Mouse (Mus musculus): Measurements from ENCODE around the gene Zfp868. TPM values are rescaled to one million over a fixed set of nuclear protein-coding genes. Genes with fewer than 3 reads are reported as not detected.
"Not testable (repeated sequence)": the region's sequence is repeated elsewhere in the genome, so short reads cannot be mapped to it uniquely, and the experiment has no call there.

Zfp868 gene
- polyA plus RNA-seq, 1 experiment from 2014 or later: 17.3 TPM

- 2% methylated on average over 41 of the region's 54 CpGs for WGBS
- H3K27me3 ChIP-seq (replicated peaks; ENCODE audit: control insufficient read depth, insufficient read depth, low read length): no peaks in the 10 kb centered on the region
- H3K27ac ChIP-seq (replicated peaks; ENCODE audit: low read depth, low read length): peak overlapping the region; percentile 48
- peak overlapping the region; percentile 75 for H3K9ac ChIP-seq (ENCODE audit: low read depth, low read length)
- DNase-seq (ENCODE audit: low spot score) (peak; percentile 47), ATAC-seq (ENCODE audit: low read depth) (peak; percentile 57; the same call in 1 of the 2 replicates)
- H3K4me2 ChIP-seq (ENCODE audit: low read depth, low read length): peak overlapping the region; percentile 76
- peak overlapping the region; percentile 47 for H3K4me3 ChIP-seq (ENCODE audit: low read depth, low read length)
- H3K36me3 ChIP-seq (ENCODE audit: control insufficient read depth, insufficient read depth, low read length): no peaks in the 10 kb centered on the region
- H3K4me1 ChIP-seq (ENCODE audit: control insufficient read depth, insufficient read depth, low read length): no peaks in the 10 kb centered on the region
- no peaks in the 10 kb centered on the region for H3K9me3 ChIP-seq (ENCODE audit: control insufficient read depth, low read length)
Observed at GRCm38 (mm10) chr8:69584611-69585202, 40.6 kb downstream of the Zfp868 start.

GRCm38 (mm10) chr8:69584201-69584600 lies 41.1 kb downstream of the Zfp868 start:
- Histone ChIP-seq H3K4me2 (ENCODE audit: low read depth, low read length) (peak overlapping the region; percentile 76), H3K4me3 (ENCODE audit: low read depth, low read length) (peak overlapping the region; percentile 47), H3K9ac (ENCODE audit: low read depth, low read length) (peak overlapping the region; percentile 75), H3K27ac (replicated peaks; ENCODE audit: low read depth, low read length) (peak overlapping the region; percentile 48; the same call in 1 of the 2 replicates)
- H3K27me3 ChIP-seq (replicated peaks; ENCODE audit: control insufficient read depth, insufficient read depth, low read length); H3K36me3 ChIP-seq (ENCODE audit: control insufficient read depth, insufficient read depth, low read length); H3K9me3 ChIP-seq (ENCODE audit: control insufficient read depth, low read length); ATAC-seq (ENCODE audit: low read depth); H3K4me1 ChIP-seq (ENCODE audit: control insufficient read depth, insufficient read depth, low read length); DNase-seq (ENCODE audit: low spot score): not testable (repeated sequence)
- 17% methylated on average over 6 of the region's 7 CpGs for whole genome bisulfite sequencing

Other genes starting within 250 kb of the Zfp868 start
- not detected in 2 replicates for gene Gm9495, start 172.0 kb downstream of the Zfp868 start, polyA plus RNA-seq (2014; fragmentation: Nextera tagmentation; extraction: Ambion mirVana)
- not detected in 2 replicates for gene Gm7697, start 102.6 kb downstream of the Zfp868 start, polyA plus RNA-seq (2014; fragmentation: Nextera tagmentation; extraction: Ambion mirVana)
- gene Zfp964, start 28.9 kb upstream of the Zfp868 start, polyA plus RNA-seq (2014; fragmentation: Nextera tagmentation; extraction: Ambion mirVana): 1.5 and 1.8 TPM in 2 replicates
- 24.7 and 30.1 TPM in 2 replicates for gene Zfp869, start 85.2 kb upstream of the Zfp868 start, polyA plus RNA-seq (2014; fragmentation: Nextera tagmentation; extraction: Ambion mirVana)
- 6.4 and 8.3 TPM in 2 replicates for gene Zfp963, start 124.4 kb upstream of the Zfp868 start, polyA plus RNA-seq (2014; fragmentation: Nextera tagmentation; extraction: Ambion mirVana)
- gene Gm20422, start 149.3 kb upstream of the Zfp868 start, polyA plus RNA-seq (2014; fragmentation: Nextera tagmentation; extraction: Ambion mirVana): 0.22 and 0.43 TPM in 2 replicates
- 41.8 and 42.9 TPM in 2 replicates for gene Atp13a1, start 165.6 kb upstream of the Zfp868 start, polyA plus RNA-seq (2014; fragmentation: Nextera tagmentation; extraction: Ambion mirVana)
- 26.0 and 29.9 TPM in 2 replicates for gene Zfp866, start 165.6 kb upstream of the Zfp868 start, polyA plus RNA-seq (2014; fragmentation: Nextera tagmentation; extraction: Ambion mirVana)
- 7.0 and 8.6 TPM in 2 replicates for gene Gmip, start 183.1 kb upstream of the Zfp868 start, polyA plus RNA-seq (2014; fragmentation: Nextera tagmentation; extraction: Ambion mirVana)
- 0.86 and 0.92 TPM in 2 replicates for gene Lpar2, start 196.9 kb upstream of the Zfp868 start, polyA plus RNA-seq (2014; fragmentation: Nextera tagmentation; extraction: Ambion mirVana)
- gene Pbx4, start 206.9 kb upstream of the Zfp868 start, polyA plus RNA-seq (2014; fragmentation: Nextera tagmentation; extraction: Ambion mirVana): 8.4 and 9.0 TPM in 2 replicates